Mouse (Mus musculus) bone marrow macrophage, adult 2 months (primary cell): ENCODE data around the gene Hivep3.

Experiments
- CTCF ChIP-seq: IDR thresholded peaks from 2 replicates; pipeline ENCODE4 v1.5.1; 2012; ENCODE audit warnings: low read depth, mild to moderate bottlenecking, low read length, moderate library complexity
- POLR2A ChIP-seq: IDR thresholded peaks from 2 replicates; pipeline ENCODE4 v1.6.1; 2012; ENCODE audit warnings: mild to moderate bottlenecking, low read depth, low read length, borderline replicate concordance

DNA sequence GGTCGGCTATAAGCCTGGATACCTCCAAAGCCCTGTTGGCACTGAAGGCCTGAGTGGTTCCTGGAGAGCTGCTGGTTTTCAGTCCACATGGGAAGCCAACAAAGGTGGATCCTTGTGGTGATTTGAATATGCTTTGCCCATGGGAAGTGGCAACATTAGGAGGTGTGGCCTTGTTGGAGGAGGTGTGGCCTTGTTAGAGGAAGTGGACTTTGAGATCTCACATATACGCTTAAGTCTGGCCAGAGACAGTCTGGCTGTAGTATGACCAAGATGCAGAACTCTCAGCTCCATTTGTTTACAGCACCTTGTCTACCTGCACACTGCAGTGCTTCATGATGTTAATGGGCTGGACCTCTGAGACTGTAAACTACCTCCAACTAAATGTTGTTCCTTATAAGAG lies 73.0 kb downstream of the Hivep3 start:
- no peak for TF ChIP-seq CTCF
- no peak for TF ChIP-seq POLR2A
